Mouse (Mus musculus) heart, postnatal 0 days (tissue): ENCODE results near the gene Itga3. TPM values are rescaled to one million over a fixed set of nuclear protein-coding genes. Genes with fewer than 3 reads are reported as not detected.

ENCODE experiments used
- ATAC-seq: fragments of 200-750 bp; cut with Nextera tagmentation; 2 replicates; pipeline ENCODE4 v1.8.0; 2017; ENCODE audit warnings: low read depth, moderate number of reproducible peaks, moderate library complexity; ENCODE audit not compliant: insufficient read depth
- DNase-seq: peaks from one replicate; pipeline ENCODE4 v3.0.0-alpha.2; 2016; ENCODE audit warnings: low spot score
- H3K27ac ChIP-seq: fragments of 300-500 bp; sonication (generic); 2 replicates; pipeline ENCODE4 v1.5.1; 2014; ENCODE audit warnings: low read depth, mild to moderate bottlenecking
- H3K27me3 ChIP-seq: fragments of 300-500 bp; sonication (generic); 2 replicates; pipeline ENCODE4 v1.6.1; 2014; ENCODE audit warnings: low read length, mixed read lengths; ENCODE audit not compliant: control insufficient read depth, insufficient read depth
- H3K36me3 ChIP-seq: fragments of 300-500 bp; sonication (generic); replicated peaks from 2 replicates; pipeline ENCODE4 v1.6.1; 2014; ENCODE audit warnings: low read length, mixed read lengths; ENCODE audit not compliant: control insufficient read depth, insufficient read depth
- H3K4me1 ChIP-seq: fragments of 300-500 bp; sonication (generic); 2 replicates; pipeline ENCODE4 v1.6.1; 2014; ENCODE audit warnings: antibody characterized with exemption; ENCODE audit not compliant: control insufficient read depth, insufficient read depth
- H3K4me2 ChIP-seq: fragments of 300-500 bp; sonication (generic); 2 replicates; pipeline ENCODE4 v1.6.1; 2014; ENCODE audit warnings: low read depth, mild to moderate bottlenecking, low read length, moderate library complexity
- H3K4me3 ChIP-seq: fragments of 300-500 bp; sonication (generic); 2 replicates; pipeline ENCODE4 v1.5.1; 2014; ENCODE audit warnings: low read depth, low read length
- H3K9ac ChIP-seq: fragments of 300-500 bp; sonication (generic); replicated peaks from 2 replicates; pipeline ENCODE4 v1.6.1; 2014; ENCODE audit warnings: low read depth, low read length, mixed read lengths
- H3K9me3 ChIP-seq: fragments of 300-500 bp; sonication (generic); replicated peaks from 2 replicates; pipeline ENCODE4 v1.6.1; 2016; ENCODE audit warnings: low read length; ENCODE audit not compliant: control insufficient read depth
- CTCF ChIP-seq: IDR thresholded peaks from 2 replicates; pipeline ENCODE4 v1.5.1; 2016; ENCODE audit warnings: antibody characterized with exemption, control low read depth, low read depth
- EP300 ChIP-seq: IDR thresholded peaks from 2 replicates; pipeline ENCODE4 v1.6.1; 2016; ENCODE audit warnings: antibody characterized with exemption, low read depth
- WGBS: fragments of 180-500 bp; shearing (Covaris S2); extraction: QIAGEN DNeasy Blood & Tissue Kit; methylation state at CpG from one replicate; pipeline ENCODE4 v1.1.7; 2014; 5-methylcytosine and 5-hydroxymethylcytosine counted together
- polyA plus RNA-seq: library from polyadenylated mRNA; unstranded; fragments of >200 nt; fragmentation: Nextera tagmentation; extraction: Ambion mirVana; gene quantifications from 2 replicates; pipeline ENCODE4 v1.2.1, GENCODE M21; 2015
- total RNA-seq: library from RNA; depleted of rRNA; stranded (reverse); fragments of >200 nt; gene quantifications from 2 replicates; pipeline ENCODE4 v1.2.3, GENCODE M21; 2014; ENCODE audit warnings: low replicate concordance

Itga3 gene
- total and polyA plus RNA-seq, 2 experiments from 2014 or later = 6.6 to 47.8 TPM

DNA sequence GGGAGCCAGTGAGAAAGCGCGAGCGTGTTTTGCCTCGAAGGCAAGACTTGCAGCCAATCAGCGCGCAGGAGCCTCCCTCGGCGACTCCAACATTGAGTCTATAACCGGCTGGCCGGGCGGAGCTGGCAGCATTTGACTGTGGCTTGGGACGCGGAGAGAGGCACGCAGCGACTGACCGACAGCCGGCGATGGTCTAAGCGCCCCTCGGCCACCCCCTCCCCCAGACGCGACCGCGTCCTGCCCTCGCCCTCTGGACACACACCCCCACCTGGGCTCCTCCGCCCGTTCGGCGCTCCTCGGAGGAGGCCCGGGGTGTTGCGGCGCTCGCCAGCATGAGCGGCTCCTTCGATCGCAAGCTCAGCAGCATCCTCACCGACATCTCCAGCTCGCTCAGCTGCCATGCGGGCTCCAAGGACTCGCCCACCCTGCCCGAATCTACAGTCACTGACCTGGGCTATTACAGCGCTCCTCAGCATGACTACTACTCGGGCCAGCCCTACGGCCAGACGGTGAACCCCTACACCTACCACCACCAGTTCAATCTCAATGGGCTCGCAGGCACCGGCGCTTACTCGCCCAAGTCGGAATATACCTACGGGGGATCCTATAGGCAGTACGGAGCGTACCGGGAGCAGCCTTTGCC, 43.5 kb upstream of the Itga3 start, which contains the start of gene Dlx3:
Gene Dlx3, plus strand, starts transcription at position 130 of the 643 bp plus-strand sequence.
- peak within 1 kb of the TSS; percentile 48 for H3K4me3 ChIP-seq
- no peak within 1 kb of the TSS for H3K9ac ChIP-seq

DNA sequence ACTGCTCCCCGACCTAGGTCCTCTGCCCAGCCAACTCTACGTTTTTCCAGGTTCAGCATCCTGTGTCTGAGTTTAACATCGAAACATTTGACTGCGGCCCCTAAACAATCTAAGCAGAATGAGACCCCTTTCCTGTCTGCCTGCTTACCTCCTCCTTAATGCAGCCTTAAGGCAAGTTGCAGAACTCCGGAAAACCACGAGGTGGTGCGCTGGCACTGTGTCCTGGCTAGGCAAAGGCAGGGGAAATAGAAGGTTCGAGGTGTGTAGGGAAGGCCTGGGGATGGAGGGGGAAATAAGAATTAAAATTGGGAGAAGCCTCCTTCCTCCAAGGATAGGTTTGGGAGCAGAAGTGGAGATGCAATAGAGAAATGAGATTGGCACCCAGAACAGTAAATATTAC, 41.9 kb upstream of the Itga3 start:
- WGBS = 4% methylated on average over 8 of the region's 8 CpGs
- peaks cover 6% of the 10 kb centered on the region; the same call in 1 of the 2 replicates for H3K4me1 ChIP-seq
- H3K36me3 ChIP-seq = no peaks in the 10 kb centered on the region
- peak; percentile 95 for TF ChIP-seq CTCF
- TF ChIP-seq EP300 = no peak
- DNase-seq (peak; percentile 55), ATAC-seq (0 out of 2 replicates have a peak, but pooled peaks have one; percentile 40)
- H3K4me3 ChIP-seq = no peak overlapping the region
- no peak overlapping the region for H3K4me2 ChIP-seq
- peaks cover 72% of the 10 kb centered on the region for H3K27me3 ChIP-seq
- no peaks in the 10 kb centered on the region for H3K9me3 ChIP-seq
- no peak overlapping the region for H3K9ac ChIP-seq
- no peak overlapping the region for H3K27ac ChIP-seq

More for the DNA sequence above, 43.5 kb upstream of the Itga3 start, which contains the start of gene Dlx3:
- 1% methylated on average over 51 of the region's 55 CpGs for WGBS
- Histone ChIP-seq H3K36me3 (no peaks in the 10 kb centered on the region), H3K4me2 (peak within 1 kb of the TSS; percentile 61), H3K27me3 (peaks cover 84% of the 10 kb centered on the region), H3K9me3 (no peaks in the 10 kb centered on the region), H3K4me1 (peaks cover 6% of the 10 kb centered on the region; the same call in 1 of the 2 replicates), H3K27ac (no peak within 1 kb of the TSS)
- DNase-seq (peak; percentile 14), ATAC-seq (no peak)
- no peak for TF ChIP-seq CTCF
- no peak for TF ChIP-seq EP300

DNA sequence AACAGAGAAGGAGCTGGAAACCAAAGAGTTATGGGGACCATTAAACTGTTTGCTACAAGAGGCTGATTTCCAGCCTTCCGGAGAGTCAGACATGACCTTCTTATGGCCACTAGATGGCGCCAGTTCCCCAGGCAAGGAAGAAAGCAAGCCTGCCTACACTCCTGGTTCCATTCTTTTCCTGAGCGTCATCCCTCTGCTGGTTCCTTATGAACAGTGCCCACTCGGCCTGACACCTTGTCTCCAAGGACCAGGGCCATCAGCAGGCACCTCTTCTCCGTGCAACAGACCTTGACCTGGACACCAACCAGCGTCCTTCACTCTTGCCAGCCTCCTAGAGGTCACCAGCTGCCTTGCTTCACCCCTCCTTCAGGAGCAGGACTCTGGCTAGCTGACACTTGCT, 40.4 kb upstream of the Itga3 start:
- no peaks in the 10 kb centered on the region for H3K36me3 ChIP-seq
- H3K27ac ChIP-seq = no peak overlapping the region
- no peak overlapping the region for H3K4me2 ChIP-seq
- H3K4me1 ChIP-seq = peaks cover 6% of the 10 kb centered on the region; the same call in 1 of the 2 replicates
- peak; percentile 70; the same call in 1 of the 2 replicates for ATAC-seq
- H3K27me3 ChIP-seq = peaks cover 58% of the 10 kb centered on the region
- H3K9me3 ChIP-seq = no peaks in the 10 kb centered on the region
- no peak overlapping the region for H3K9ac ChIP-seq
- DNase-seq = peak; percentile 83
- TF ChIP-seq EP300 (no peak), CTCF (peak; percentile 97)
- 3% methylated on average over 6 of the region's 6 CpGs for WGBS
- no peak overlapping the region for H3K4me3 ChIP-seq

DNA sequence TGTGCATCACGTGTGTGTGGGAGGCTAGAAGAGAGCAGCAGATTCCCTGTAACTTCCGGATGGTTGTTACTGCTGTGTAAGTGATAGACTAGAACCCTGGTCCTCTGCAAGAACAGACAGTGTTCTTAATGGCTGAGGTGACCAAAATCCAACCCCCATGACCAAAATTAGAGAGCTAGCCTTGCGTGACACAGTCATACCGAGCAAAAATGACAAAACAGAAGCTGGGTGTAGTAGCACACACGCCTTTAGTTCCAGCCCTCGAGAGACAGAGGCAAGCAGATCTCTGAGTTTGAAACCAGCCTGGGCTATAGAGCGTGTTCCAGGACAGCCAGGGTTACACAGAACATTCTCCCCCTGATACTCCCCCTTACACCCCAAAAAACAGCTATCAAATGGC, 33.5 kb upstream of the Itga3 start:
- WGBS = 78% methylated on average over 7 of the region's 7 CpGs
- Histone ChIP-seq H3K9me3 (no peaks in the 10 kb centered on the region), H3K27me3 (peaks cover 12% of the 10 kb centered on the region; the same call in 1 of the 2 replicates), H3K4me3 (no peak overlapping the region), H3K9ac (no peak overlapping the region), H3K4me2 (no peak overlapping the region), H3K27ac (no peak overlapping the region), H3K36me3 (no peaks in the 10 kb centered on the region), H3K4me1 (0 out of 2 replicates have a peak, but pooled peaks cover 4% of the 10 kb centered on the region)
- no peak for ATAC-seq
- DNase-seq = no peak
- no peak for TF ChIP-seq CTCF
- no peak for TF ChIP-seq EP300

DNA sequence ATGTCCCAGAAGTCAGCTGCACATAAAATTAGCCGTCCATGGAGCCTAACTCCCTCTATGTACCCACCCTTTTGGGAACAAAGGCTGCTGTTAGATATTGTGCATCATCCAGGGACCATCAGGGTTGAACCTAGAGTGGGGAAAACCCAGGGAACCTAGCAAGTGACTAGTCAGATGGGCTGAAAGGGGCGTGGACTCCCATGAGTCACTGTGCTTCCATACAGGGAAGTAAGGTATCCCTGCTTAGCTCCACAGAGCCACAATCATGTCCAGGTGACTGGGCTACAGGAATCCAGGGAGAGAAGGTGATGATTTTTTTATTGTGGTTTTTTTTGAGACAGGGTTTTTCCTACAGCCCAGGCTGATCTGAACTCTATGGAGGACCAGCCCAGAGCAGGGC, 32.4 kb upstream of the Itga3 start:
- H3K36me3 ChIP-seq = no peaks in the 10 kb centered on the region
- no peak for TF ChIP-seq CTCF
- no peak for TF ChIP-seq EP300
- DNase-seq = no peak

More for the DNA sequence above, 32.4 kb upstream of the Itga3 start:
- no peak overlapping the region for H3K9ac ChIP-seq
- H3K27me3 ChIP-seq = peaks cover 8% of the 10 kb centered on the region; the same call in 1 of the 2 replicates
- H3K27ac ChIP-seq = no peak overlapping the region
- 76% methylated on average over 2 of the region's 2 CpGs for WGBS
- no peak overlapping the region for H3K4me3 ChIP-seq
- no peaks in the 10 kb centered on the region for H3K9me3 ChIP-seq
- no peak overlapping the region for H3K4me2 ChIP-seq
- H3K4me1 ChIP-seq = 0 out of 2 replicates have a peak, but pooled peaks cover 4% of the 10 kb centered on the region
- no peak for ATAC-seq
